Mouse (Mus musculus) retina, embryonic 14.5 days (tissue): ENCODE results near the gene Syngr1.
A peak's percentile ranks its signal among the peaks of the same experiment; 100 is the strongest.
"Not testable (repeated sequence)": the region's sequence is repeated elsewhere in the genome, so short reads cannot be mapped to it uniquely, and the experiment has no call there.

Source experiments
- DNase-seq: peaks from one replicate; pipeline ENCODE4 v3.0.0-alpha.2; 2015; ENCODE audit warnings: low spot score

Syngr1 gene

GRCm38 (mm10) chr15:80117154-80117553 lies 26.0 kb downstream of the Syngr1 start:
- DNase-seq, result no peak

GRCm38 (mm10) chr15:80119076-80119475 lies 27.9 kb downstream of the Syngr1 start:
- DNase-seq, result no peak

- no peak for DNase-seq
Measured at GRCm38 (mm10) chr15:80121721-80122325, 30.7 kb downstream of the Syngr1 start.

GRCm38 (mm10) chr15:80122431-80122830 lies 31.3 kb downstream of the Syngr1 start:
- not testable (repeated sequence) for DNase-seq

GRCm38 (mm10) chr15:80124651-80125050 lies 33.5 kb downstream of the Syngr1 start:
- no peak for DNase-seq

- DNase-seq, result peak; percentile 27
Measured at GRCm38 (mm10) chr15:80127191-80127590, 36.1 kb downstream of the Syngr1 start.

GRCm38 (mm10) chr15:80129982-80130381 lies 38.8 kb downstream of the Syngr1 start:
- DNase-seq, result no peak

- DNase-seq, result no peak
Measured at GRCm38 (mm10) chr15:80130689-80131088, 39.6 kb downstream of the Syngr1 start.

GRCm38 (mm10) chr15:80131421-80131820 lies 40.3 kb downstream of the Syngr1 start:
- no peak for DNase-seq

- no peak for DNase-seq
Measured at GRCm38 (mm10) chr15:80132452-80132851, 41.3 kb downstream of the Syngr1 start.

- DNase-seq, result peak; percentile 97
Measured at GRCm38 (mm10) chr15:80132993-80133586, 42.0 kb downstream of the Syngr1 start, which contains the start of gene Tab1. Gene Tab1 (plus strand): TSS chr15:80133127.

- DNase-seq, result peak; percentile 22
Measured at GRCm38 (mm10) chr15:80133682-80134449, 42.7 kb downstream of the Syngr1 start.

- no peak for DNase-seq
Measured at GRCm38 (mm10) chr15:80134450-80134847, 43.3 kb downstream of the Syngr1 start.

- no peak for DNase-seq
Measured at GRCm38 (mm10) chr15:80135499-80135898, 44.4 kb downstream of the Syngr1 start.

- no peak for DNase-seq
Measured at GRCm38 (mm10) chr15:80136645-80137044, 45.5 kb downstream of the Syngr1 start.

GRCm38 (mm10) chr15:80137945-80138791 lies 47.0 kb downstream of the Syngr1 start:
- peak; percentile 11 for DNase-seq

GRCm38 (mm10) chr15:80140302-80140701 lies 49.2 kb downstream of the Syngr1 start:
- no peak for DNase-seq

- DNase-seq, result no peak
Measured at GRCm38 (mm10) chr15:80140878-80141277, 49.7 kb downstream of the Syngr1 start.

GRCm38 (mm10) chr15:80142130-80142529 lies 51.0 kb downstream of the Syngr1 start:
- DNase-seq, result peak; percentile 16

GRCm38 (mm10) chr15:80143760-80144159 lies 52.6 kb downstream of the Syngr1 start:
- DNase-seq, result no peak

- no peak for DNase-seq
Measured at GRCm38 (mm10) chr15:80145397-80145796, 54.3 kb downstream of the Syngr1 start.

- DNase-seq, result no peak
Measured at GRCm38 (mm10) chr15:80146153-80146552, 55.0 kb downstream of the Syngr1 start.
